Mouse (Mus musculus) lung, postnatal 0 days (tissue): ENCODE results near the gene Tnfsf15. TPM values are rescaled to one million over a fixed set of nuclear protein-coding genes. Genes with fewer than 3 reads are reported as not detected.
A peak's percentile ranks its signal among the peaks of the same experiment; 100 is the strongest.

Source experiments
- ATAC-seq: fragments of 200-750 bp; cut with Nextera tagmentation; 2 replicates; pipeline ENCODE4 v1.8.0; 2017; ENCODE audit warnings: moderate library complexity
- DNase-seq: peaks from one replicate; pipeline ENCODE4 v3.0.0-alpha.2; 2016; ENCODE audit warnings: low spot score
- H3K27ac ChIP-seq: fragments of 300-500 bp; sonication (generic); 2 replicates; pipeline ENCODE4 v1.5.1; 2014; ENCODE audit warnings: antibody characterized with exemption, mild to moderate bottlenecking, low read length, mixed read lengths
- H3K27me3 ChIP-seq: fragments of 300-500 bp; sonication (generic); replicated peaks from 2 replicates; pipeline ENCODE4 v1.6.1; 2014; ENCODE audit warnings: low read length, mixed read lengths; ENCODE audit not compliant: insufficient read depth
- H3K36me3 ChIP-seq: fragments of 300-500 bp; sonication (generic); 2 replicates; pipeline ENCODE4 v1.6.1; 2014; ENCODE audit warnings: low read length, mixed read lengths; ENCODE audit not compliant: insufficient read depth
- H3K4me1 ChIP-seq: fragments of 300-500 bp; sonication (generic); 2 replicates; pipeline ENCODE4 v1.6.1; 2014; ENCODE audit warnings: antibody characterized with exemption, low read depth, low read length, mixed read lengths; ENCODE audit not compliant: insufficient read depth
- H3K4me2 ChIP-seq: fragments of 300-500 bp; sonication (generic); replicated peaks from 2 replicates; pipeline ENCODE4 v1.6.1; 2014; ENCODE audit warnings: low read depth, mild to moderate bottlenecking, low read length, moderate library complexity, mixed read lengths
- H3K4me3 ChIP-seq: fragments of 300-500 bp; sonication (generic); 2 replicates; pipeline ENCODE4 v1.5.1; 2014; ENCODE audit warnings: low read depth, low read length
- H3K9ac ChIP-seq: fragments of 300-500 bp; sonication (generic); replicated peaks from 2 replicates; pipeline ENCODE4 v1.6.1; 2014; ENCODE audit warnings: low read depth, mild to moderate bottlenecking
- H3K9me3 ChIP-seq: fragments of 300-500 bp; sonication (generic); 2 replicates; pipeline ENCODE4 v1.6.1; 2016; ENCODE audit warnings: low read length, mixed read lengths
- CTCF ChIP-seq: IDR thresholded peaks from 2 replicates; pipeline ENCODE4 v1.5.1; 2016; ENCODE audit warnings: antibody characterized with exemption, mild to moderate bottlenecking
- EP300 ChIP-seq: IDR thresholded peaks from 2 replicates; pipeline ENCODE4 v1.6.1; 2016; ENCODE audit warnings: antibody characterized with exemption, mild to moderate bottlenecking, control low read depth
- WGBS: fragments of 180-500 bp; shearing (Covaris S2); extraction: QIAGEN DNeasy Blood & Tissue Kit; methylation state at CpG from one replicate; pipeline ENCODE4 v1.1.7; 2014; 5-methylcytosine and 5-hydroxymethylcytosine counted together
- polyA plus RNA-seq: library from polyadenylated mRNA; unstranded; fragments of >200 nt; fragmentation: Nextera tagmentation; extraction: Ambion mirVana; gene quantifications from 2 replicates; pipeline ENCODE4 v1.2.1, GENCODE M21; 2015

The Tnfsf15 gene
- polyA plus RNA-seq, 1 experiment from 2014 or later, result 1.0 TPM

DNA sequence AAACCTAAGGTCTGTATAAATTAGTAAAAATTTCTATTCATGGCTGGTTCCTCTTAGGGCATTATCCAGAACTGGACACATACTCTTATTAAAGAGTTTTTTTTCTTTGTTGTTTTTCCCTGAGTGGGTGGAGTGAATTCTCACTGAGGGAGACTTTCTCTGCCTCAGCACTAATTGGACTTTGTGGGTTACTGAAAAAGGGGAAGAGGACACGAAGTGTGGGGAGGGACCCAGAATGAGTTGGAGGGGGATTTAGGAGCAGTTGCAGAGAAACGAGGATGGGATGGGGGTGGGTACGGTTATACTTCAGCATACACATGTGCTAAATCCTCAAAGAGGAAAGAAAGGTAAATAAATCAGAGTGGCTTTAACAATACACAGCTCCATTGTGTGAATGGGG is 45.2 kb downstream of the Tnfsf15 start:
- no peak overlapping the region for H3K27ac ChIP-seq
- no peaks in the 10 kb centered on the region for H3K36me3 ChIP-seq
- H3K4me2 ChIP-seq, result no peak overlapping the region
- H3K4me3 ChIP-seq, result no peak overlapping the region
- no peaks in the 10 kb centered on the region for H3K9me3 ChIP-seq
- no peaks in the 10 kb centered on the region for H3K4me1 ChIP-seq
- no peak for DNase-seq
- no peak for ATAC-seq
- 35% methylated on average over 3 of the region's 3 CpGs for WGBS
- TF ChIP-seq CTCF, result no peak
- no peak for TF ChIP-seq EP300
- no peak overlapping the region for H3K9ac ChIP-seq
- H3K27me3 ChIP-seq, result no peaks in the 10 kb centered on the region

DNA sequence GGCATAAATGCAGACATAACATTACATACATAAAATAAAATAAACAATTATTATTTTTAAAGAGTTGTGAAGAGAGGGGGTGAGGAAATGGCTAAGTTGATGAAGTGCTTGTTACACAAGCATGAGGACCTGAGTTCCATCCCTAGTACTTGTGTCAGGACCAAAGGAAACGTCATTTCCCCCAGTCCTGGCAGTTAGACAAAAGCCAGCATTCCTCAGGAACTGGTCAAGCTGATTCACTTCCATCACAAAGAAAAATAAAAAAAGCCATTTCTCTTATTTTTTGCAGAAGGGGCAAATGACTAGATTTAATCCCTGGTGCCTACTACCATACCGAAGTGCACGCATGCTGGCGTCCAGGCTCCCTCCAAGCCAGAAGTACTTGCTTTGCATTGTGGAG is 48.0 kb downstream of the Tnfsf15 start:
- H3K4me2 ChIP-seq, result no peak overlapping the region
- TF ChIP-seq EP300 (no peak), CTCF (no peak)
- 77% methylated on average over 4 of the region's 4 CpGs for WGBS
- no peaks in the 10 kb centered on the region for H3K27me3 ChIP-seq
- no peak overlapping the region for H3K9ac ChIP-seq
- no peaks in the 10 kb centered on the region for H3K9me3 ChIP-seq
- H3K4me3 ChIP-seq, result no peak overlapping the region
- ATAC-seq (no peak), DNase-seq (peak; percentile 30)
- H3K27ac ChIP-seq, result no peak overlapping the region
- no peaks in the 10 kb centered on the region for H3K4me1 ChIP-seq
- no peaks in the 10 kb centered on the region for H3K36me3 ChIP-seq

- no peak overlapping the region for H3K27ac ChIP-seq
- no peak overlapping the region for H3K9ac ChIP-seq
- no peaks in the 10 kb centered on the region for H3K36me3 ChIP-seq
- H3K4me3 ChIP-seq, result no peak overlapping the region
- ATAC-seq, result no peak
- H3K27me3 ChIP-seq, result no peaks in the 10 kb centered on the region
- H3K4me1 ChIP-seq, result no peaks in the 10 kb centered on the region
- H3K4me2 ChIP-seq, result no peak overlapping the region
- DNase-seq, result no peak
- TF ChIP-seq EP300, result no peak
- TF ChIP-seq CTCF, result no peak
- no peaks in the 10 kb centered on the region for H3K9me3 ChIP-seq
Observed at GRCm38 (mm10) chr4:63692351-63692750, 52.6 kb downstream of the Tnfsf15 start.

GRCm38 (mm10) chr4:63687429-63687828 is 57.5 kb downstream of the Tnfsf15 start:
- no peaks in the 10 kb centered on the region for H3K36me3 ChIP-seq
- no peak for TF ChIP-seq EP300
- TF ChIP-seq CTCF, result no peak
- WGBS, result 38% methylated on average over 8 of the region's 8 CpGs
- H3K4me1 ChIP-seq, result no peaks in the 10 kb centered on the region
- no peak for ATAC-seq
- no peaks in the 10 kb centered on the region for H3K27me3 ChIP-seq
- DNase-seq, result peak; percentile 45
- no peak overlapping the region for H3K4me3 ChIP-seq
- H3K9ac ChIP-seq, result no peak overlapping the region
- no peak overlapping the region for H3K27ac ChIP-seq
- H3K4me2 ChIP-seq, result no peak overlapping the region
- H3K9me3 ChIP-seq, result no peaks in the 10 kb centered on the region

- DNase-seq (peak; percentile 77), ATAC-seq (peak; percentile 37; the same call in 1 of the 2 replicates)
- H3K27ac ChIP-seq, result no peak overlapping the region
- H3K4me3 ChIP-seq, result no peak overlapping the region
- no peaks in the 10 kb centered on the region for H3K9me3 ChIP-seq
- no peaks in the 10 kb centered on the region for H3K36me3 ChIP-seq
- no peaks in the 10 kb centered on the region for H3K27me3 ChIP-seq
- H3K4me2 ChIP-seq, result no peak overlapping the region
- H3K4me1 ChIP-seq, result no peaks in the 10 kb centered on the region
- peak; percentile 76 for TF ChIP-seq CTCF
- no peak for TF ChIP-seq EP300
- H3K9ac ChIP-seq, result no peak overlapping the region
Observed at GRCm38 (mm10) chr4:63686157-63686556, 58.8 kb downstream of the Tnfsf15 start.

- H3K4me1 ChIP-seq, result no peaks in the 10 kb centered on the region
- TF ChIP-seq EP300 (no peak), CTCF (no peak)
- ATAC-seq (no peak), DNase-seq (peak; percentile 53)
- H3K9ac ChIP-seq, result no peak overlapping the region
- H3K36me3 ChIP-seq, result no peaks in the 10 kb centered on the region
- WGBS, result 29% methylated on average over 4 of the region's 4 CpGs
- H3K9me3 ChIP-seq, result no peaks in the 10 kb centered on the region
- H3K4me3 ChIP-seq, result no peak overlapping the region
- H3K27ac ChIP-seq, result no peak overlapping the region
- no peaks in the 10 kb centered on the region for H3K27me3 ChIP-seq
- no peak overlapping the region for H3K4me2 ChIP-seq
Observed at GRCm38 (mm10) chr4:63685253-63685525, 59.7 kb downstream of the Tnfsf15 start.

DNA sequence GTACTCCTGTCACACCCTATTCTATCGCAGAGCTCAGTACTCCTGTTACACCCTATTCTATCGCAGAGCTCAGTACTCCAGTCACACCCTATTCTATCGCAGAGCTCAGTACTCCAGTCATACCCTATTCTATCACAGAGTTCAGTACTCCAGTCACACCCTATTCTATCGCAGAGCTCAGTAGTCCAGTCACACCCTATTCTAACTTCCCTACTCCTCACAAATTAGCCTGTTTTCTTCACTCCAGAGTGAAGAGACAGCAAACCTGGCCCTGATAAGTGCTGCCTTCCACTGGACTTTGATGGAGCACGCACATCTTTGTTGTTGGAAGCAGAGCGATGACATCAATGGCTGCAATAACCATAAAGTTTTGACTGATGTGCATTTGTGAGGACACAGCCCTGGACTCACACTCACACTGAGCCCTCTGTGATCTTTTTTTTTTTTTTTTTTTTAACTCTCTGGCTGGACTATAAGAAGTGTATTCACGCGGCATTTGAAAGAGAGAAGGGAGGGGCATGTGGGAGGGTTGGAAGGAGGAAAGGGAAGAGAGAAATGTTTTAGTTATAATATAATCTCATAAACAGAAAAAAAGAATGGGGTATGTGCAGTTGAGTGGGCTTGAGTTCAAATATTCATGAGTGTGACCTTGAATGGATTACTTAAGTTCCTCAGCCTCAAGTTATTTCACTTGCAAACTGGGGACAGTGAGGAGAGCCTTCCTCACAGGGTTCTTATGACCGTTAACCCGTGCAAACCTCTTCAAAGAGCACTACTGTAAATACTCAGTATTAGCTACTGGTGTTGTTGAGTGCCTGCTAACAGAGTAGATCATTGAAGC is 60.3 kb downstream of the Tnfsf15 start:
- no peak for TF ChIP-seq CTCF
- TF ChIP-seq EP300, result no peak
- no peaks in the 10 kb centered on the region for H3K4me1 ChIP-seq
- DNase-seq (peak; percentile 63), ATAC-seq (peak; percentile 82)
- 54% methylated on average over 10 of the region's 10 CpGs for WGBS
- H3K4me3 ChIP-seq, result no peak overlapping the region
- H3K27me3 ChIP-seq, result no peaks in the 10 kb centered on the region
- H3K36me3 ChIP-seq, result no peaks in the 10 kb centered on the region
- no peak overlapping the region for H3K27ac ChIP-seq
- no peaks in the 10 kb centered on the region for H3K9me3 ChIP-seq
- no peak overlapping the region for H3K4me2 ChIP-seq
- no peak overlapping the region for H3K9ac ChIP-seq
